Mouse (Mus musculus) thymus, postnatal 25 days (tissue): ENCODE measurements at regions not wholly inside any gene's neighbourhood (a gene's known extent, or its start where the extent isn't known, plus 50 kb on each side); places are given as distances from the start of the nearest gene placed in this dataset.

Source experiments
- DNase-seq: peaks from one replicate; pipeline ENCODE4 v3.0.0; 2022

DNA sequence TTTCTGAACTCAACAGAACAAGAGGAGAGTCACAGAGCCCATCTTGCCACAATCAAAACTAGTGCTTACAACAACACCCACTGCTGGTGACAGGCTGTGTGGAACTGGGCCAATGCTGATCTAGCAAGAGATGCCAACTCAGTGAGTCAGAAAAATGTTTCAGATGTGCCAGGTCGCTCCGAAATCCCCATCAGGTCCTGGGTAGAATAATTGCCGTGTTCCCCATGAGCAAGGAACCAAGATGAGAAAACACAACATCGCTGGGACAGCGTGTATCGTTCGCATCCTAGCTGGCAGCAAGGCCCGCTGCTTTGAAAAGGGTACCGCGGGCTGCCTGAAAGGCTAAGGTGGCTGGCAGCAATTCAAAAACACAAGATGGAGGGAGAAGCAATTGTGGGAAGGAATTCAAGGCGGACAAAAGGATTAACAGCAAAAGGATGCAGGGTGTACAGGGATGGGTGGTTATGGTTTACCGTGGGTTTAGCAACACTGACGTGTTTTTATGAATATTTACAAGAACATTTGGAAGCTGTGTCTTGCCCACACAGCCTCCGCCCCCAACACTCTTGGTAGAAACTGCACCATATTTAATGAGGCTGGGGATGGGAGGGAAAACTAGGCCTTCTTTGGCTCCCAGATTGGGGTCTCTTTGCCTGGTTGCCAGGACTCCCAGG is 229.7 kb upstream of the G2e3 start:
- DNase-seq = no peak

DNA sequence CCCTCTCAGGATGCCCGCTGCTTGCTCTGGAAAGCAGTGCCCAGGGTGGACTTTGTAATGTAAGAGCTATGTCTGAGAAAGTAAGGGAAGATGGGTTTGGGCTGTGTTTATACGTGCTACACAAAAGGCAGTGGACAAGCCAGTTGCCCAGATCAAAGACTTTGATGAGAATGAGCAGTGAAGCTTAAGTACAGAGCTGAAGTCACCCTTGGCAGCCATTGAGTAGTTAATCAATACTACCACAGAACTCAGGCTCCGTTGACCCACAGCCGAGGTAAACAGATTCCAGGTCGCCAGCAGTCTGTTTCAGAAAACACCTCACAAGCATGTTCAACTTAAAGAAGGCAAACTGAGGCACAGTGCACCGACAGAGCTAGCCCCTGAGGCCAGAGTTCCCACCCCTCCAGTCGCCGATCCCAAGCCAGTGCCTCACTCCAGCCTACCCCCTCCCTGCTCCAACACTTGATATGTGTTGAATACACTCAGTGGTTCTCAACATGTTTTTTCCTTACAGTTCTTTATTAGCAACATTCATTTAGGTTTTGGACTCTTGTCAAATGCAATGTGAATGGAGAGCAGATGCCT is 230.3 kb upstream of the G2e3 start:
- no peak for DNase-seq

DNA sequence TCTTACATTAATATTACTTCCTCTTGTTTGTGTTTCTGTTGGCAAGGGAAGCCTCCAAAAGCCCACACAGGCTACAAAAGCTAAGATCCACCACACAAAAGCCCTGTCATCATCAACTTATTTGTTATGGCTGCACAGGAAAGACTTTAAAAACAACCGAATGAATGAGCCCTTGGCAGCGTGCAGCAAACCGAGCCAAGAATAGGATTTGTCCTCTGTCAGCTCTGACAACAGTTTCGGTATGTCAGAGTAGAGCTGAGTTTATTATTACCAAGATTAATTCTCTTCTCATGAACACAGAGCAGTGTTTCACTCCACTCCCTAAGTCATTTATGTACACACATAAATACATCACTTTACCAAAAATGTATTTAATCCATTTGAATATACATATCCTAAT is 236.1 kb upstream of the G2e3 start:
- no peak for DNase-seq

DNA sequence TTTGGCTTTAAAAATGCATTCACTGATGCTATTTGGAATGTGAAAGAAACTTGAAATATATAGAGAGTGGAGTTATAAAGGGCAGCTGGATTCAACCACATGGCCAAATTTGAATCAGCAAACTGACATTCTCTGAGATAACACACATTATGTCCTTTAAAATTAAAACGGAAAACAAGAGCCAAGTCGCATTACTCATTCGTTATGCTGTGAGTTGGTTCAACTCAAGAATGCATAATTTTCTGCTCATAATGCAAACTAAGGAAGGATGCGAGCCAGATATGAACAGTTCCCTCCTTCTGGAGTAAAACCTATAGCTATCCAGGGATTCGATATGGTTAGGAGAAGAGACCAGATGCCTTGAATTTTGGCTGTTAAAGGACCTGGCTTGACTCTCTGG is 239.8 kb upstream of the G2e3 start:
- DNase-seq = no peak

DNA sequence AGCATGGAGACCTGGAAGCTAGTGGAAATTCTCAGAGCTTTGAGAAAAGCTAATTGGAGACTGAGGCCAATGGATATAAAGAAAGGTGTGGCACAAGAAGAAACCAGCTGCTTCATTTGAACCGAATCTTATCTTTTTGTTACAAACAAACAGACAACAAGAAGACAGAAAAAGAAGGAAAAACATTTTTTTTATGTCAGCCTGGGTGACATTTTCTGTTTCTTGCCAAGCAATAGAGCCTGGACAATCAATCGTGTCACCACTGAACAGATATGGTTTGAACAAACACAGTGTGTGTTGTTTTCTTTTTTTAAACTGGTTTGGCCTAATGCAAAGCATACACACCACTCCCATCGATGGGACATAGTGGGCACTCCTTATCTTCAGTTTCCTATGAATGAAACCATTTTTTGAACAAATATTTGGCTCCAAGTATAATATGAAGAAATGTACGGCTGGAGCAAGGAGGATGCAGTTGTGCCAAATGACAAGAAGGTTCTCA is 244.3 kb upstream of the G2e3 start:
- no peak for DNase-seq

DNA sequence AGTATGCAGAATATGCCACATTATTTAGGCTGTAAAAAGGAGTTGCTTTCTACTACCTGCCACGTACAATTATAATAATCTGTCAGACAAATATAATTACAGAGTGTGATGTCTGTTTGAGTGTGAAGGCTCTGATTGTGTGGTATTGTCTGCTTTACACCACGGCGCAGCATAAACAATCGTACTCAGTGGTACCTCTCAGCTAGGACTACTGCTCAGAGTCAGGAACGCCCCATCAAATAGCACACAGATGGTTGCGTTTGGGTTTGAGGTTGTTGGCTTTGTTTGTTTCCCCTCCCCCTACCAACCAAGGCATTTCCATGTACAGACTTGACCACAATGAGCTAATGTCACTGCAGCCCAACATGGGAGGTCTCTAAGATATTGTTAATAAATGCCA is 246.2 kb upstream of the G2e3 start:
- no peak for DNase-seq

DNA sequence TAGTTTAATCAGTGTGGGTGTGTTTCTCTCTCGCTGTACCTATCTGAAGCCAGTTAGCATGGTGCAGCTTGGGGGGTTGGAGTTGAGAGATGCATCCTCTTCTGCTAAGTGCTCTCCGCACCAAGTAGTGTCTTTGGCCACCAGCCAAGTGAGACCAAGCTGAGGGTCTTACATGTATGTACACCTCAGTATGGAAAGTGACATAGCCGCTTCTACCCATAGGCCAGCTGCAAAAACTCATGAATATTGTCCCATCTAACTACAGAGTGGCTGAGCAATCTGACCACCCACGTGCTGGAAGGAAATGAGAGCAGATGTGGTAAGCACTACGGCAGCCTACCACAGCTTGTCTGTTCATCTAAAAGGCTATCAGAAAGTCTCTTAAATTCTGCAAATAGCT is 247.0 kb upstream of the G2e3 start:
- no peak for DNase-seq

DNA sequence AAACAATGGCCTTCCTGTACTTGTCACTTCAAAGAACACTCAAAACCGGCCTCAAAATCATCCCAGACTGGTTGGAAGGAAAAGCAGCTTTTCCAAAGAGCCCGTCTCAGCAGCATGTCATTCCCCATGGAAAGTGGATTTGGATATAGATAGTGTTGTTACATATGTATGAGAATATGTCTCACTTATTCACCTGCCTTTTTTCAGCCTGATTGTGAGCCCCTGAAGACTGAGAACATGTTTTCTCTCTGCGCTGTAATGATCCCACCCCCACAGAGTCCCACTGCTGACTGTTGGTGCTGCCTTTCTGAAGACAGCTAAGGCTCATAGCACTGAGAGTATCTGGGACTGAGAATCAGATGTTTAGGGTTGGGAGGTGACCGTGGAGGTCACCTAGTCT is 251.9 kb upstream of the G2e3 start:
- DNase-seq = no peak

DNA sequence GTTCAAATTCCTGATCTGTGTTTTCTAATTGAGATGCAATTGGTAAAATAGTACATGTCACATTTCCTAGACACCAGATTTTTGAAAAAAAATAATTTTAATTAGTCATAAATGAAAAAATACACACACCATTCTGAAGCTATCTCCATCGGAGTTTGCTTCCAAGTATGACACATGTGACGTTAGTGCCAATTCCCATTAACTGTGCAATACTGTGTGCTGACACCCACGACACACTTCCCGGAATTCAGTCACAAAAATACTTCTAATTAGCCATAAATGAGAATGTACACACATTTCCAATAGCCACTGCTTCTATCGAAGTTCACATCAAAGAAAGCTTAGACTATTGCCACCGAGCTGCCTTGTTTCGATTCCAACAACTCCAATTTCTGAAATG is 258.5 kb upstream of the G2e3 start:
- DNase-seq = no peak

DNA sequence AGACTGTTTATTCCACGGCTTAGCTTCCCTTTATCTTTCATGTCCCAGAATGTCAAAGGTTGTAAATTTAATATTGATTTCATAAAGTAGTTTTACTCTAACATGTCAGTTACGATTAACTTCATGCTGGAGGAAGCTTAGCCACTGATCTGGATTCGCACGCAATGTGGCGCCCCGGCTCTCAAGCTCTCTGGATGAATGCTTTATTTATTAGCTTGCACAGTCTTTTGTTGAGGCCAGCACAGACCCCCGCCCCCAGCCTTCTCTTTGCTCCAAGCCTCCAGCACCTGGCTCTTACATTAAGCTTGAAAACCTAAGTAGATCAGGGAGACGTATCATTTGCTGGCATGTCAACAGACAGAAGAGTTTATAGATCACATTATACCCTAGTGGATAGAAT is 266.1 kb upstream of the G2e3 start:
- no peak for DNase-seq

DNA sequence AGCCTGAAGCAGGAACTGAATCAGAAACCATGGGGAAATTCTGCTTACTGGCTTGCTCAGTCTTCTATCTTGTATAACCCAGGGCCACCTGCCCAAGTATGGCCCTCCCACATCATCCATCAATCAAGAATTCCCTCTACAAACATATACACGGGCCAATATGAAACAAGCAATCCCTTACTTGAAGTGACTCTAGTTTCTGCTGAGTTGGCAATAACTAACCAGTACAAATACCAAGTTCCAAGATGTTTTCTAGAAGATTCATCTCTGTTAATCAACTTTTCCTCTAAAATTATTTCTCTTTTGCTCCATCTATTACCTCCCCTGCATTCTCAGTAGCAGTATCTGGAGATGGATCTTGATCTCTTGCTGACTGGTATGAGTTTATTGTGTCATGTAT is 274.4 kb upstream of the G2e3 start:
- no peak for DNase-seq

DNA sequence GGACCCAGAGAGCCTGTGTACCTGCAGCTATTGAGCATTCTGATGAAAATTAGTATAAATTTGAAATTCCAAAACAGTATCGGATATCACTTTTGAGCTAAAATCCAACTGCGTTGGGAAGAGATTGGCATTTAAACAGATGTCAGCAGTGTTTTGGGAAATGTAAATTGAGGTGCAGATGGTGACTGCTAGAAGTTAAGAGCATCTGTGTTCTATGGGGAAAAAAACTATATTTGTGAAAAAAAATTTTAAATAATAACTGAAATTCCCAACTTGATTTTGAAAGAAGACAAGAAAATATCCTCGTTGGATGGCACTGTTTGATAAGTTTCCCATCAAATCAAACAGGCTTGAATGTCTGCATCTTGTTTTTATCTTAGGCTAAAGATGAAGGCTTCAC is 286.9 kb upstream of the G2e3 start:
- no peak for DNase-seq

DNA sequence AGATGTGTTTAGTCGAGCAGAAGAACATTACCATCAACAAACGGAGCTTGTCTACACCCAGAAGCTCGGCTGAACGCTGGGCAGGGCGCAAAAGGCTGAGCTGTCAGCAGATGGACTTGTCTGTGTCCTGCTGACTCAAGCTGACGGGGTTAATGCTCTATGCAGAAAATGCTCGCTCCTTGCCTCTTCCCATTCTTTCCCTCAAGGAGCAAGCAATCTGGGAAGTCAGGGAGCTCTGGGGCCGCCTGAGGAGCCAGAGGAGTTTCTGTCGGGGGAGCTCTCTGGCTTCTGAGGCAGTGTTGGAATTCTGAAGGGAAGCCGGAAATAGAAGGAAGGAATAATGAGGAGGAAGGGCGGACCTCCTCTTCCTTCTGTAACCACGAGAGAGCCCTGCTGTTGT is 289.3 kb upstream of the G2e3 start:
- DNase-seq = no peak

DNA sequence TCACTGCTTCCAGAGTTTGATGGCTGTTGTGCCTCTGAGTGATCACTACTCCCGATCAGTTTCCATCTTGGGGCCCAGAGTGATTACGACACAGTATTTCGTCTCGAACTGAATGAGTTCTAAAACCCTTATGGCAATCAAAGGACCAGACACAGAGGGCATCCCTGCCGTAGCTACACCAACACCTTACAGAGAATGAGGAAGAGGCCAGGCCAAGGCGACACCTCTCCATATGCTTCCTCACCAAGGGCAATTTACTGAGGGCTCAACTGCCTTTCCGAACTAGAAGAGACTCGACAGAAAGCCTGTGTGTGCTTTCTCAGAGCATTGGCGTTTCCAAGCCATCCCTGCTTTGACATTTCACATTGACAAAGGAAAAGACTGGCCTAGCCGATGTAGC is 289.8 kb upstream of the G2e3 start:
- no peak for DNase-seq

DNA sequence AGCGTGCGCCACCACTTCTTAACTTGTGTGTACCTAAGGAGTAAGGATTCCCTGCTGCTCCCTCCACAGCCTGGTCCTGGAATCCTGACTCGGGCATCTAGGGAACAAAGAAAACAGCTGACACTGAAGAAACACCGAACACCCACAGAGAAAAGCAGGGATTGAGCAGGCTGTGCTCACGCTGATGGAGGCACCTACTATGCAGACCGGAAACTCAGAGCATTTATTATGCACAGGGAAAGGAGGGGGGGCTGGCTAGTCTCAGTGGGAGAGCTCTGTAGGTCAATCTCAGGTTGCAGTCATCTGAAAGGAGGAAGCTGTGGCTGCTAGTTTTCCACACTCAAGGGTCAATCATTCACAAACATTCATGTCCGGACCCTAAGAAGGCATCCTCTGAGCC is 300.7 kb upstream of the G2e3 start:
- no peak for DNase-seq

DNA sequence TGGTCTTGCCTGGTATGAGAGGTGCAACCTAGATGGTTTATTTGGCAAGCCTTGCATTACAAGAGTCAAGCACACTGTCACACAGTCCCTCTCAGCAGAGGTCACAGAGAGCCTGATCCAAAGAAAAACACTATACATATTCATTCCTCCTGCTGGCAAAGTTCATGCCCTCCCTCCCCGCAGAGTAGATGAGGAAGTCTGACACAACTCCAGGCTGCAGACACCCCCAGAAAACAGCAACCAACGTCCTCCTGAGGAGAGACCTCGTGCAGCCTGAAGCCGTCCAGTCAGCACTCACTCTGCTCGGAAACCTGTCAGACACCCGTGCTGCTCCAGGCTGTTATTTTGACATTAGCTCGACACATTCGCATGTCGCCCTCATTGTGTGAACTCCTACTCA is 302.4 kb upstream of the G2e3 start:
- DNase-seq = no peak

DNA sequence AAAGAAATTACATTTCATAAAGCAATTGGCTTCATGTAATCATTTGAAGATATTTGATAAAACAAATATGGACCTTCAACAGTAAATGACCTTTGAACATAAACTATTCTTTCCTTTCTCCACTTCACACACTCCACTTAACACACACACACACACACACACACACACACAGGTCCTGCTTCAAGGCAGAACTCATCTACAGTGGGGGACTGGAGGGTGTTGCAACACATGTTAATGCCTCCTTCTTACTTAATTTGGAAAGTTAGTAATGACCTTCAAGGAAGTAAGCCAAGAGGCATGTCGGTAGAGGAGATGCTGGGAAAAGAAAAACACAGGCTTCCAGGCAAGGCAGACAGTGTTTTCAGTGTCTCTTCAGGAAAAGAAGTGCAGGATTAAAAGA is 302.8 kb upstream of the G2e3 start:
- DNase-seq = no peak

DNA sequence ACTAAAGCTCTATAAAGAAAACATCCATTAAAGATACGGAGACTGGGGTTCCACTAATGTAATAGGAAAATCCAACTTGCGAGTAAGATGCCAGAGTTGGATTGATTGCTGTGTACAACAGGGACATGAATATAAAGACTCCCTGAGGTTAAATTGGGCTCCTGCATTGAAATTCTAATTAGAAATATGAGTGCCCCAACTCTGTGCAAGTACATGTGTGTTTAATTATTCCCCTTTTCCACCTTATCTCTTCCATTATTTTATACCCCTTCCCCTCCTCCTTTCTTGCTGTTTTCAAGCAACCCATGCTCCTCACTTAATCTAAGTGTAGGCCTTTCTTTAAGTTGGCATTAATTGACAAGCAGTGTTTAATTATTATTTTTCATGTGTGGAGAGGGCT is 315.7 kb upstream of the G2e3 start:
- DNase-seq = no peak

DNA sequence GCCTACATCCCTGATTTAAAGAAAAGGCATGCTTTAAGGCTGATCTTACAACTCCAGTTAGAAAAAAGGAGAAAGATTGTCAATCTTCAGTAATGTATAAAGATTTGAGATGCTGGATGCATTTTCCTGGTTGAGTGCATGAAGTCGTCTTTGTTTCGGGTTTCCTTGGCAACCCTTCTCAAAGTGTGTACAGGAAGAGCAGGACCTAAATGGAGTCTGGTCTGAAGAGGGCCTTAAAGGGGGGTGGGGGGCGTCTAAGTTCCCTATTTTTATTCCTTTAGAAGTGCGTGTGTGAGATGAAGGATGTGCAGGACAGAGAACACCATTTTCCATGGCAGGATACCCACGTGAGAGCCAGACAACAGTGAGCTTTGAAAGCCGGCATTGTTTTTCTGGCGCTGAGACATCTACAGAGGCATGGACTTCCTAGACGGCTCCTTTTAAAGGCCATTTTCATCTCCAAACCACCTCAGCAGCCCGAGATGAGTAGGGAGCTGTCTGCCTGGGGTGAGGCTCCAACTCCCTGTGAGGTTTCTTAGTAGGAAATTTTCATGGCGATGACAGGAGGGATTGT is 319.2 kb upstream of the G2e3 start:
- no peak for DNase-seq

DNA sequence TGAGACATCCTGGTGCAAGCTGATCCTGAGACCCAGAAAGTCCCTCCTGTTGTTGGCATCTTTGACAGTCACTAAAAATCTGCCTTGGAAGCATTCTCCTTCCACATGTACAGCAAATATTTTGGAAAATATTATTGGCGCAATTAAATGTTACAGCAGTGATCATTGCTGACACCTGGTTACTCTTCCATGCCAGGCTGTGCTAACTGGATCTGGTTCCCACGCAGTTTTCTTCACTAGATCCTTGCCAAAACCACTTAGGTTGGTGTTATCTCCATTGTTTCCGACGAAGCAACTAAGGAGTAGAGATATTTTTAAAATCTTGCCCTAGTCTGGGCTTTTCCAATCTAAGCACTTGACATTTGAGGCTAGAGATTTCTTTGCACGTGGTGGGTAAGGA is 321.8 kb upstream of the G2e3 start:
- DNase-seq = no peak

DNA sequence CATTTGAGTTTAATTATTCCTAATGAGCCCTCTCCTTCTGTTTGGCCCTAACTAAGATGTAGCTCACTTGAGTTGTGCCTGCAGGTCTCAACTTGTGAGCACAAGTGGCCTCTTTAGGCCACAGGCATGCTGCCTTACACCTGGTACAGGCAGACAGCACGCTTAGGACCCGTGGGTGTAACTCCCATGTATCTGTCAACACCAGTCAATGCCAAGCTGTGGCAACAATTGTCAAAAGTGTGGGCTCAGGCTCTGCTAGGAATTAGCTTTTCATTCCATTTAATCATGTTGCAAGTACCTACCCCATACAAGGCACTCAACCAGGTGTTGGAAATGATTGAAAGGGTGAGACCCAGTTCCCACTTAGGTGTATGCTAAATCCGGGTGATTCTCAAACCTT is 322.3 kb upstream of the G2e3 start:
- no peak for DNase-seq

DNA sequence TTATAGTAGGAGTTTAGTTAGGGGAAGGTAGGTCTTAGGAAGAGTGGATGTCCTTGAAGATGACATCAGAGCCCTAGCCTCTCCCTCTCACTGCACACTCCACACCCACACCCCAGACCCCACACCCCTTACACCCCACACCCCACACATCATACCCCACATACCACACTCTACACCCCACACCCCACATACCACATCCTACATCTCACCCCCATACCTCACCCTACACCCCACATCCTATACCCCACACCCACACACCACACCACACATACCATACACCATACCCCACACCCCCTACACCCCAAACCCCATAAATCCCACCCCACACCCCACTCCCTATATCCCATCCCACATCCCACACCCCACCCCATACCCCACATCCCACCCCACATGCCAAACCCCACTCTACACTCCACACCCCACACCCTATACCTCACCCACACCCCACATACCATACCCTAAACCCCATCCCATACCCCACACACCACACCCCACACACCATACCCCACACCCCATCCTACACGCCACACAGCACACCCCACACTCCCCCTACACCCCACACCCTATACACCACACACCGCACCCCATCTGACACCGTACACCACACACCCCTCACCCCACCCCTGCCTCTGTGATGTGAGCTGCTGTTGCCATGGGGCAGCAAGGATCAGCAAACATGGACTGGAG is 323.7 kb upstream of the G2e3 start:
- no peak for DNase-seq

DNA sequence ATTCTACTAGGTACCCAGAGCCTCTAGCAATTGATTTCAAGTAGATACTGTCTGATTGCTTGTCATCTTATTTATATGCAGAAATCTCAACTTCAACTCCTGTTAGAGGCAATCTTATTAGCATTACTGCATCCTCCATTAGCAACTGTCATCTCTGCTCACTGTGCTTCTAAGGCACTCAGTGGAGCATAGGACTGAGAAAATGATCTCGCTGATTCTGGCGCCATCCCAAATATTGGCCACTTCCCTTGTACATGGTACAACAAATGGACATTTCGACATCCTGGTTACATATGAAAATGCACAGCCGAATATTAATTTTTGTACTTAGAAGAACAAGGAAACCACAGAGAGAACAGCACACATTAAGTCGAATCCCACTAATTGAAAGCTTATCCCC is 329.7 kb upstream of the G2e3 start:
- no peak for DNase-seq

DNA sequence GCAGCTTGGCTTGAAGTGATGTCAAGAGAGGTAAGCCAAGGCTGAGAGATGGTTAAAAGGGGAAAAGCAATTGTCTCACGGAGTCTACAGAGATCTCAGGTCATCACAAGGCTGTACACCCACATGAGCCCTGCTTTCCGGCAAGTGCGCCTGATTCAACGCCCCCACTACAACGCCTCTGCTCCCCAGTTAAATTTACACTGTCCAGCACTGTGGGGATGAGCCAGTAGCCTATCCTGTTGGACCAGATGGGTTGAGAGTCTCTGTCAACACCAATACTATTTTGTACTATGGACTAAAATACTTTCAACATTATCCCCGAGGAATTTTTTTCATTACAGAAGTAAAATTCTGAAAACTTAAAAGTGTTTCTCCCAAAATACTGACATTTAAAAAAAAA is 331.8 kb upstream of the G2e3 start:
- DNase-seq = no peak
